Mouse (Mus musculus) granulocyte monocyte progenitor cell, adult 5-6 weeks (primary cell): ENCODE data around the gene Wnt10a. TPM values are rescaled to one million over a fixed set of nuclear protein-coding genes. Genes with fewer than 3 reads are reported as not detected.

ENCODE experiments used
- ATAC-seq: replicated peaks from 2 replicates; pipeline ENCODE4 v1.8.0; 2016; ENCODE audit warnings: mild to moderate bottlenecking, moderate TSS enrichment, inconsistent platforms; ENCODE audit not compliant: poor library complexity, severe bottlenecking
- total RNA-seq, 2 experiments: library from RNA; stranded (forward) in 1 of 2; stranded (reverse) in 1 of 2; fragments of 200-712, 200-1000 nt in 1 of 2; fragments of >200 nt in 1 of 2; fragmentation: Nextera tagmentation in 1 of 2; gene quantifications; 2 replicates each; pipeline ENCODE4 v1.2.3; 2014 to 2017

The Wnt10a gene
- total RNA-seq (2014; fragmentation: Nextera tagmentation) (not detected in 2 replicates), total RNA-seq (2017) (not detected in 2 replicates)

DNA sequence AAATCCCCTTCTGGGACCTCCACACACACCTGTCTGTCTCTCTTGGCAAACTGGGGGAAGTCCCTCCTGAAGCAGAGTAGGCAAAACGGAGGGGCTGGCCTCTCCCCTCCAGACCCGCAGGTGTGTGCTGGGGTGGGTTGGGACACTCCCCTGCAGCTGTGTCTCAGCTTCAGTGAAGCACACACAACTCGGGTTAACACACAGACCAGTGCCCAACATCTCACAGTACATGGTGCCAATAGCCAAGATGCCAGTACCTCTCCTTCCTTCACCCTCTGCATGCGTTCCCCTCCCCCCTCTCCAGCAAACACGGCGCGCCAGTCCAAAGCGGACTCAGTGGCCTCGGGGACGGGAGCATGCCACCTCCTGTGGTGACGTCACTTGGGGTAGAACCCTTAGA lies at the start of gene Wnt10a:
Wnt10a (plus strand) TSS at position 268 of the 400 bp plus-strand sequence.
- no peak for ATAC-seq

GRCm38 (mm10) chr1:74747335-74747734 lies 44.0 kb upstream of the Wnt10a start:
- no peak for ATAC-seq

- peak; percentile 83 for ATAC-seq
Measured at GRCm38 (mm10) chr1:74748643-74749271, 42.6 kb upstream of the Wnt10a start, which contains the start of gene Prkag3. TSS of gene Prkag3 (minus strand) at chr1:74749221.

GRCm38 (mm10) chr1:74749301-74749700 lies 42.0 kb upstream of the Wnt10a start:
- ATAC-seq: no peak

- no peak for ATAC-seq
Measured at GRCm38 (mm10) chr1:74750683-74751082, 40.6 kb upstream of the Wnt10a start.

DNA sequence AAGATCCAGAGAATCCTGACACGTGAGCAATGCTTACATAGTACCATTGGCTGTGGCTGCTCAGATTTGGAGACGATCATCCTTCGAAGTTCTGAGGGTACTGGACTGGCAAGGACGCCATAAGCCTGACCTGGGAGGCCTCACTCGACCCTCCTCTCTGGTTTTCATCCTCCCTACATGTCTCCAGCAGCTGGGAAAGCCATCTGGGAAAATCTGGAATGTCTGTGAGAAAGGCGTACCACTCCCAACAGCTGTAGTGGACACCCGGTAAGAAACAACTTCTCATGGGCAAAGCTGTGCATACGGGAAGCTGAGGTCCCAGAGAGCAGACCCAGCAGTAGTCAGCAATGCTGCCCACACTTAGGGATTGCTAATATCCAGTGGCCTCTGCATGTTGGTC lies 39.2 kb upstream of the Wnt10a start:
- ATAC-seq: no peak

DNA sequence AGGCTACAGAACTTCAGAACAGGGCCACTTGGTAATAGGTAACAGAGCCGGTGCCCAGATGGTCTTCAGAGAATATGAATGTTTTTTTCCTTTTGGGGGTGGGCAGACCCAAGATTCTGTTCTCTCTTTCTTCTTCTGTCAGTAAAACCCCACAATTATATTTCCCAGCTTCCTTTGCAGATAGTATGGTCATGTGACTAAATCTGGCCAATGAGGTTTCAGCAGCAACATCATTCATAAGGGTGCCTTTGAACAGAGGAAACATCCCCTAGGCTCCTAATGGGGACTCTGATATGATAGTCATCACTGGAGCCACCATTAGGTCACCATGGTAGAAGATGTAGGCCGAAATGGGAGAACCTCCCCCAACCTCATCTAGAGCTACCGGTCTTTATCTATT lies 38.5 kb upstream of the Wnt10a start:
- ATAC-seq: no peak

DNA sequence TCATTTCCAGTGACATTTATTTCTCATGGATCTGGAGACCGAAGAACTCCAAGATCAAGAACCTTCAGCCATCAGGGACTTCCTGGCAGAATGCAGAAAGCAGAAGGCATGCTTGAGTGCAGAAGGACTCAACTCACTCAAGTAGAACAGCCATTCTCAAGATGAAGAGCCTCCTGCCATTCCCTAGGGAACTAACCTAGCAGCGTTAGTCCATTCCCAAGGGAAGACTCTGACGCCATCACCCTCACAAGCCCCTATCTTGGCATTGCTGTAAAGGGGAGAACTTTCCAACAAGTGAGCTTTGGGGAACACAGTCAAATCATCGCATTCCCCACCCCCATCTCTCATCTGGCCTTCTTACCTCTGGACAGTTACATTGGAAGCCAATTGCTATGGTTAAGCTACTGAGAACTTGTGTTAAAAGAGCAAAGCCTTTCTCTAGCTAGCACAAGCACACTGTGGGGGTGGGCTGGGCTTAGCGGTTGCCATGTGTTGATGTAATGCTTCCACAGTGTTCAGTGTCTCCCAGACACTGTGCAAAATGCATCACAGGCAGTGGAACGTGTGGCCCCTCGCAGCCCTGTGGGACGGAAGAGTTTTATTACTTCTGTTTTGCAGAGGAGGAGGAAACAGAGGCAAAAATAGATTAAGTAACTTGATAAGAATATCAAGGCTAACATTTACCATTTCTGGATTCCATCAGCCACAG lies 37.9 kb upstream of the Wnt10a start:
- no peak for ATAC-seq

DNA sequence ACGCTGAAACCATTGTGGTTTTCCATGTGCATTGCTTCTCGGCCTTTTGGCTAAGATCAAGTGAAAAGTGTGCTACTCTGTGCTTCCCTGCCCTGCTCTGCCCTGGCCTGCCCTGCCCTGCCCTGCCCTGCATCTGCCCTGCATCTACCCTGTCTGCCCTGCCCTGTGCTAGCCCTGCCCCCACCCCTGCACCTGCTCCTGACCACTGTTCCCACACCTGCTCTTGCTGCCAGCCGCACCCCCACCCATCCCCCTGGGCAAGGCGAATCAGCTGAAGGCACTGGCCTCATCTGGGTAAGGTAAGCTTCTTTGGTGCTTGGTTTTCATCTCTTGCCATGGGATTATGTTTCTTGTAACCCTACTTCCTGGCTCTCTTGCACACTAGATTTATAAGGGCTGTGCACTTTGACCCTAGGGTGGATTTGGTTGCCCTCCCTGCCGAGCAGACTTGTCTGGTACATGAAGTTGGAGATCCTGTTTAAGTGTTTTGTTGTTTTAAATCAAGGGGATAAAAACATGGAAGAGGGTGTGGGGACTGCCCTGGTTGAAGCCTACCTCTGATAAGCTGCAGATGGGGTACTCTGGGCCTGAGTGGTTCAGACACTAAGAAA lies 37.0 kb upstream of the Wnt10a start:
- ATAC-seq: no peak

DNA sequence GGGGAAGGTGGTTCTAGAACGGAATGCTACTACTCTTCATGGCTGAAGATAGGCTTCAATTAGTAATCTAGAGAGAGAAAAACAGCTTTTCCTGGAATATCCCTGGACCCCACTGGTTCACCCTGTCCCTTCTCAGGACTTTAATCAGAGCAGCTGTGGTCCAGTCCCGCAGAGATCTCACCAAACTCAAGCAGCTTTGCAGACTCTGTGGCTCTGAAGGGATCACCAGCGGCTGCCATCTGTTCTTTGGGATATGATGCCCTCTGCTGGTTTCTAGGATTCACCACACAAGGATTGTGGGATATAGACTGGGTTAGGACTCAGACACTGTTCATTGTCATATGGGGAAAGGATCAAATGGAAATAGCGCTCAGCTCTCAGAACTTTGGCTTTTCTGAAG lies 31.5 kb upstream of the Wnt10a start:
- ATAC-seq: peak; percentile 40; the same call in 1 of the 2 replicates

DNA sequence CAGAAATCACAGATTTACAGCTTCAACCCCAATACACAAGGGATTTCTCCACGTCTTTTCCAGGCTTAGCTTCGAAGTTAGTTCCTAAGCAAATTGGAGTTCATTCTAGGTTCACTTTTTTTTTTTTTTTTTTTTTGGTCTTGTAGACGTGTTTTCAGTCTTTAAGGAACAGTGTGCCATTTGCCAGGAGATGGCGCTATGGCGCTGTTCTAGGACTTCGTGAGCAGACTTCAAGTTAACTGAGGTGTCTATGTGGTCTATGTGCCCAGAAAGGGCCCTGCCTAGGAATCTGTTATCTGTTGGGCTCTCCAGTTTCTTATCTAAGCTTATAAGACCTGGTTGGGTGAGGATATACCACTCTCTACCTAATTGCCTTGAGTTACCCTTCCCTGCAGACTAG lies 28.2 kb upstream of the Wnt10a start:
- ATAC-seq: peak; percentile 86

DNA sequence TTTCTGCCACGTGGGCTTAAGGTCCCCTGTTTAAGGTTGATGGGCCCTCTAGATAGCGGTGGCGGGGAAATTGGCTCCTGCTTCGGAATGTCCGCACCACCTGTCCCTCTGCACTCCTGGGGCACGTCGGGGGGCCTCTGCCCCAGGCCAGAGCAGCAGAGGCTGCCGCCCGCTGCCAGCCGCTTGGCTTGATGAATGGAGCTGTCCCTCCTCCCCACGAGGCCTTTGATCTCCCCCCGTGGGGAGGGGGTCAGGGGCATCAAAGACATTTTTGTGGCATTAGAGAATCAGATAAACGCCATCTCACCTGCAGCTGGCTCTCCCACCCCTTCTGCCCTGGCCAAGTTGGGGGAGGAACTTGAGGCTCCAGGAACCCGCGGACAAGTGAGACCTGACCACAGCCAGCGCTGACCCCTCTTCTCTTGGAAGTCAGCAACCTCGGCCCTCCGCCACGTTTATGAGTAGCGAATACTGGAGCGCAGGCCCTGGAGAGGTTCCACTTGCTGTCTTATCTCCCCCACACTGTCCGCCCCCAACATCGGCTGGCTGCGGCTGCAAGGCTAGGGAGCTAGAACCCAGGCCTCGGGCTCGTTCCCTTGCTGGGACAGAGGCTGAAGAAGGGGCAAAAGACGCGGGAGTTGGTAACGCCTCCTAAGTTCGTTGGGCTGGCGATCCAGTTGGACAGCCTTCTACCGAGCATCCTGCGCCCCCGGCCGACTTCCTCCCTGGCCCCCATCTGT lies 20.4 kb upstream of the Wnt10a start:
- ATAC-seq: no peak

DNA sequence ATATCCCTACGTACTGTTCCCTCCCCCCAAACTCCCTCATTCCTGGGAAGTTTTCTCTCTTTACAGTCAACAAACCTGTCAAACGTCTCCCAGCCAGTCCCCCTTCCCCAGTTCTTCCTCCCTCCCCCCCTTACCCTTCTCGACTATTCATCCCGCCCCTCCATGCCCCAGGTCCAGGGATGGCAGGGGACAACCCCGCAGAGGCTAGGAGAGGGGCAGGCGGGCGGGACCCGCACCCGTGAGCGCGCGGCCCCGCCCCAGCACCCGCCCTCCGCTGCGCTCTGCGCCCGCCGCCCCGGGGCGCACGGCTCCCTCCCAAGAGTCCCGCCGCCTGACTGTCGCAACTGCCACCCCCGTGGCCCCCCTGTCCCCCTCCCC lies 19.9 kb upstream of the Wnt10a start:
- ATAC-seq: no peak

DNA sequence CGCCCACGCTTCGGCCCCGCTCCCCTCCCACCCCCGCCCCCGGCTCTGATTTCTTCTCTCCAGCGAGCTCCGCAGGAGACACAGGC lies 19.6 kb upstream of the Wnt10a start, which contains the start of gene Wnt6:
Wnt6 (plus strand) TSS at position 48 of the 86 bp plus-strand sequence.
- ATAC-seq: no peak

DNA sequence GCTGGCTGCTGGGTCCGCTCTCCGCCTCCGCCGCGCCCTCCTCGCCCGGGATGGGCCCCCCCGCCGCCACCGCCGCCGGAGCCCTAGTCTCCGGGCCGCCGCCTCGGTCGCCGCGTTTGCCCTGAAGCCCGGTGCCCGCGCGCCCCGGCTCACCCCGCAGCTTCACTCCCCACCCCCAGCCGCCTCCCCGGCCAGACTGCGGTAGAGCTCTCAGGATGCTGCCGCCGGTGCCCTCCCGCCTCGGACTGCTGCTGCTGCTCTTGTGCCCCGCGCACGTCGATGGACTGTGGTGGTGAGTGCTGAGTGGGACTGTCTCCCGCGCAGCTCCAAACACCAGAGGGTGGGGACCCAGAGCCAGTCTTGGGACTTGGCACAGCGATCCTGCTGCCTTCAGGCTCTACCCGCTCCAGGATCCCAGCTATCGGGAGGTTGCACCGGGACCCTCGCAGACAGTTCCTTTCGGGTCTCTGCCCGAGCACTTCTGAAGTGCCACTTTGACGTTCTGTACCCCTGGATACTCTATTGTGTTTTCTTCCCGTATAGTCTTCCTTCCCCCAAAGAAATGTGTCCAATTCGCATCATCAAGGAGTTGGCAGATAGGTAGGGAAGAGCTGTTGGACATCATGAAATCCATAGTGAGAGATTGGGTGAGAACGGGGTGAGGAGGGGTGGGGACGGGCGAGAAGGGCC lies 19.2 kb upstream of the Wnt10a start:
- ATAC-seq: no peak

DNA sequence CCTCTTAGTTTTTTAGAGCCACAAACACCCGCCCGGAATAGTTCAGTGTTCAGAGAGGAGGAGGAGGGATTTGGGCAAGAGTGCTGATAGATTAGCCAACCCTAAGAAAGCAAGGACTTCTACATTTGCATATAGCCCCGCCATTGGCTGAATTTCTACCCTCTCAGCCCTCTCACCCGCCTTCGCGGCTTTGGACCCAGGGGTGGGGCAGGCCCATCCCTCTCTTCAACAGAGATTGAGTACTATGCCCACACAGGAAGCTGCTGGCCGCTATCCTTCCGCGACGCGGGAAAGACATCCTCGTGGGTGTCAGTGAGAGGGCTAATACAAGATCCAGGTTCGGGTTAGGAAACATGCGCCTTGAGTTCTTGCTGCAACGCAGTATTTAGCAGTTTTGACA lies 18.2 kb upstream of the Wnt10a start:
- ATAC-seq: peak; percentile 89

- ATAC-seq: no peak
Measured at GRCm38 (mm10) chr1:74774062-74774461, 17.3 kb upstream of the Wnt10a start.

- peak; percentile 51 for ATAC-seq
Measured at GRCm38 (mm10) chr1:74775816-74776215, 15.5 kb upstream of the Wnt10a start.

GRCm38 (mm10) chr1:74778934-74779486 lies 12.3 kb upstream of the Wnt10a start:
- no peak for ATAC-seq

DNA sequence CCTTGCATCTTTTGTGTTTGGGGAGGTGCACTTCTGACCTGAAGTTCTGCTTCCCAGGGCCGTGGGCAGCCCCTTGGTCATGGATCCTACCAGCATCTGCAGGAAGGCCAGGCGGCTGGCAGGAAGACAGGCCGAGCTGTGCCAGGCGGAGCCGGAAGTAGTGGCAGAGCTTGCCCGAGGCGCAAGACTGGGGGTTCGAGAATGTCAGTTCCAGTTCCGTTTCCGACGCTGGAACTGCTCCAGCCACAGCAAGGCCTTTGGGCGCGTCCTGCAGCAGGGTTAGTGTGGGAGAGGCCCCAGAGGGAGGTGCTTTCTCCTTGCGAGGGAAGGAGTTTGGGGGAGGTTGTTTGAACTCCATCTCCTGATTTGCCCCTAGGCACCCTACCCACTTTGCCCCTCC lies 9.3 kb upstream of the Wnt10a start:
- ATAC-seq: peak; percentile 68

DNA sequence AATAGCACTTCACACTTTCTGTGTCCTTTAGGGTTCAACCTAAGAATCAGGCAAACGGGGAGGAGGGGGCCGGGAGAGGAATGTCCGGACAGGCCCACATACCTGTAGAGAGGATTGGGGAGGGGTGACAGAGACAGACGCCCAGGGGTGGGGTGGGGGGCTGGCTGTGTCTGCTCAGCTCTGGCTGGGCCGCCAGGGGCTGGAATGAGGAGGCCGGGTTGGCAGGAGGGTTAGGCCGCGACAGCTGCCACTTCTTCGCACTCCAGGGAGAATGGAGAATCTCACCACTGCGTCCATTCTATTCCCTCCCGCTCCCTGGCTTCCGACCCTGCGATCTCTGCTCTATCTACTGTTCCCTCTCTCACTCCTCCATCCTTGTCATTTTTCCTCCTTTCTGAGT lies 7.8 kb upstream of the Wnt10a start:
- no peak for ATAC-seq
